Mouse (Mus musculus) myocyte (in vitro differentiated cells): ENCODE measurements at regions not wholly inside any gene's neighbourhood (a gene's known extent, or its start where the extent isn't known, plus 50 kb on each side); places are given as distances from the start of the nearest gene placed in this dataset.
A peak's percentile ranks its signal among the peaks of the same experiment; 100 is the strongest.

Source experiments
- H3K27me3 ChIP-seq: one replicate; pipeline ENCODE4 v1.6.1; 2011; ENCODE audit not compliant: control insufficient read depth, insufficient read depth, insufficient read length
- H3K36me3 ChIP-seq: one replicate; pipeline ENCODE4 v1.6.1; 2011; ENCODE audit not compliant: control insufficient read depth, insufficient read depth
- H3K4me2 ChIP-seq: one replicate; pipeline ENCODE4 v1.6.1; 2011; ENCODE audit warnings: low read depth, control low read depth
- H3K4me3 ChIP-seq: one replicate; pipeline ENCODE4 v1.5.1; 2011; ENCODE audit warnings: mild to moderate bottlenecking, control low read depth, moderate library complexity
- H3K79me2 ChIP-seq: one replicate; pipeline ENCODE4 v1.6.1; 2011; ENCODE audit not compliant: control insufficient read depth, insufficient read depth
- H3ac ChIP-seq: one replicate; pipeline ENCODE4 v1.6.1; 2011; ENCODE audit not compliant: control insufficient read depth, insufficient read length
- CEBPB ChIP-seq: IDR thresholded peaks from 2 replicates; pipeline ENCODE4 v1.6.1; 2011; ENCODE audit warnings: mild to moderate bottlenecking, moderate library complexity; ENCODE audit not compliant: poor library complexity, insufficient read depth, severe bottlenecking
- E2F4 ChIP-seq: IDR thresholded peaks from one replicate; pipeline ENCODE4 v1.6.1; 2011; ENCODE audit warnings: mild to moderate bottlenecking, control low read depth, moderate library complexity; ENCODE audit not compliant: insufficient read depth
- MAX ChIP-seq: IDR thresholded peaks from one replicate; pipeline ENCODE4 v1.6.1; 2011; ENCODE audit warnings: low read depth, mild to moderate bottlenecking, control low read depth
- MYOD1 ChIP-seq, 3 experiments: IDR thresholded peaks; one replicate each; pipeline ENCODE4 v1.6.1; 2011; ENCODE audit warnings: control low read depth in 2 of 3, low read depth in 2 of 3, mild to moderate bottlenecking in 2 of 3, moderate library complexity in 1 of 3; ENCODE audit not compliant: insufficient read length in 2 of 3, control insufficient read depth in 1 of 3
- MYOG ChIP-seq, 3 experiments: IDR thresholded peaks; one replicate each; pipeline ENCODE4 v1.6.1; 2011; ENCODE audit warnings: control low read depth in 2 of 3, low read depth in 2 of 3, mild to moderate bottlenecking in 2 of 3; ENCODE audit not compliant: insufficient read length in 2 of 3, control insufficient read depth in 1 of 3, insufficient read depth in 1 of 3
- POLR2A ChIP-seq: IDR thresholded peaks from one replicate; pipeline ENCODE4 v1.6.1; 2011; ENCODE audit warnings: low read depth, mild to moderate bottlenecking, control low read depth, moderate library complexity; ENCODE audit not compliant: insufficient read length
- POLR2AphosphoS2 ChIP-seq: IDR thresholded peaks from one replicate; pipeline ENCODE4 v1.6.1; 2011; ENCODE audit warnings: low read depth, control low read depth; ENCODE audit not compliant: insufficient read length
- REST ChIP-seq: IDR thresholded peaks from one replicate; pipeline ENCODE4 v1.6.1; 2011; ENCODE audit warnings: mild to moderate bottlenecking, control low read depth, moderate library complexity; ENCODE audit not compliant: insufficient read depth, insufficient read length
- SRF ChIP-seq: IDR thresholded peaks from one replicate; pipeline ENCODE4 v1.6.1; 2011; ENCODE audit warnings: low read depth; ENCODE audit not compliant: control insufficient read depth, insufficient read length
- TCF12 ChIP-seq: IDR thresholded peaks from one replicate; pipeline ENCODE4 v1.6.1; 2011; ENCODE audit warnings: mild to moderate bottlenecking, control low read depth; ENCODE audit not compliant: poor library complexity, insufficient read depth, severe bottlenecking
- TCF3 ChIP-seq: IDR thresholded peaks from one replicate; pipeline ENCODE4 v1.6.1; 2011; ENCODE audit warnings: low read depth, control low read depth; ENCODE audit not compliant: insufficient read length
- USF1 ChIP-seq: IDR thresholded peaks from one replicate; pipeline ENCODE4 v1.6.1; 2011; ENCODE audit warnings: low read depth, mild to moderate bottlenecking, control low read depth, moderate library complexity

GRCm38 (mm10) chr5:125843259-125843658, 311.7 kb downstream of the Tmem132b start:
- Histone ChIP-seq H3ac (no peak overlapping the region), H3K36me3 (no peaks in the 10 kb centered on the region), H3K4me3 (no peak overlapping the region), H3K27me3 (no peaks in the 10 kb centered on the region), H3K79me2 (no peaks in the 10 kb centered on the region), H3K4me2 (no peak overlapping the region)
- TF ChIP-seq USF1, result peak; percentile 16
- TF ChIP-seq REST, result no peak
- TF ChIP-seq MYOG (IDR thresholded peaks at IDR 0.05; ENCODE audit: control insufficient read depth in 1 of 3, insufficient read depth in 1 of 3, insufficient read length in 2 of 3, low read depth in 2 of 3), result no peak
- no peak for TF ChIP-seq E2F4

- no peak for TF ChIP-seq REST
- no peak for TF ChIP-seq POLR2AphosphoS2
- no peak for TF ChIP-seq MYOG (IDR thresholded peaks at IDR 0.05; ENCODE audit: control insufficient read depth in 1 of 3, insufficient read depth in 1 of 3, insufficient read length in 2 of 3, low read depth in 2 of 3)
- TF ChIP-seq E2F4, result no peak
- no peak for TF ChIP-seq MAX
- Histone ChIP-seq H3K4me3 (no peak overlapping the region), H3K79me2 (no peaks in the 10 kb centered on the region), H3K4me2 (no peak overlapping the region), H3K36me3 (no peaks in the 10 kb centered on the region), H3ac (no peak overlapping the region), H3K27me3 (no peaks in the 10 kb centered on the region)
Observed at GRCm38 (mm10) chr5:125849722-125850121, 318.1 kb downstream of the Tmem132b start.

GRCm38 (mm10) chr5:125876296-125876695, 344.7 kb downstream of the Tmem132b start:
- no peak overlapping the region for H3K4me2 ChIP-seq
- no peak overlapping the region for H3ac ChIP-seq

GRCm38 (mm10) chr5:125888840-125889239, 357.3 kb downstream of the Tmem132b start:
- Histone ChIP-seq H3K4me2 (no peak overlapping the region), H3K27me3 (no peaks in the 10 kb centered on the region), H3K36me3 (no peaks in the 10 kb centered on the region), H3ac (no peak overlapping the region), H3K79me2 (no peaks in the 10 kb centered on the region), H3K4me3 (no peak overlapping the region)
- TF ChIP-seq USF1 (no peak), MYOG (IDR thresholded peaks at IDR 0.05; ENCODE audit: control insufficient read depth in 1 of 3, insufficient read depth in 1 of 3, insufficient read length in 2 of 3, low read depth in 2 of 3) (no peak), TCF3 (no peak), E2F4 (no peak), MAX (no peak), SRF (no peak), POLR2AphosphoS2 (no peak), CEBPB (no peak), POLR2A (no peak), REST (no peak), MYOD1 (IDR thresholded peaks at IDR 0.05; ENCODE audit: control insufficient read depth in 1 of 3, insufficient read length in 2 of 3, low read depth in 2 of 3) (no peak), TCF12 (no peak)

More at GRCm38 (mm10) chr5:125876296-125876695, 344.7 kb downstream of the Tmem132b start:
- Histone ChIP-seq H3K27me3 (no peaks in the 10 kb centered on the region), H3K4me3 (no peak overlapping the region), H3K79me2 (no peaks in the 10 kb centered on the region), H3K36me3 (no peaks in the 10 kb centered on the region)
- TF ChIP-seq POLR2A (no peak), USF1 (no peak)

- Histone ChIP-seq H3K79me2 (no peaks in the 10 kb centered on the region), H3K36me3 (no peaks in the 10 kb centered on the region), H3ac (no peak overlapping the region), H3K4me2 (no peak overlapping the region), H3K27me3 (no peaks in the 10 kb centered on the region), H3K4me3 (no peak overlapping the region)
- TF ChIP-seq POLR2AphosphoS2, result no peak
- no peak for TF ChIP-seq TCF3
- TF ChIP-seq MYOG (IDR thresholded peaks at IDR 0.05; ENCODE audit: control insufficient read depth in 1 of 3, insufficient read depth in 1 of 3, insufficient read length in 2 of 3, low read depth in 2 of 3), result no peak
- TF ChIP-seq USF1, result no peak
Observed at GRCm38 (mm10) chr5:125893864-125894263, 362.3 kb downstream of the Tmem132b start.

- Histone ChIP-seq H3K4me2 (no peak overlapping the region), H3ac (no peak overlapping the region), H3K4me3 (no peak overlapping the region), H3K79me2 (no peaks in the 10 kb centered on the region), H3K36me3 (no peaks in the 10 kb centered on the region), H3K27me3 (no peaks in the 10 kb centered on the region)
- TF ChIP-seq MAX (no peak), POLR2A (no peak), TCF3 (no peak), SRF (no peak), REST (no peak), TCF12 (no peak), USF1 (no peak), E2F4 (no peak), MYOD1 (IDR thresholded peaks at IDR 0.05; ENCODE audit: control insufficient read depth in 1 of 3, insufficient read length in 2 of 3, low read depth in 2 of 3) (no peak), POLR2AphosphoS2 (no peak), MYOG (IDR thresholded peaks at IDR 0.05; ENCODE audit: control insufficient read depth in 1 of 3, insufficient read depth in 1 of 3, insufficient read length in 2 of 3, low read depth in 2 of 3) (no peak), CEBPB (no peak)
Observed at GRCm38 (mm10) chr5:125902038-125902437, 370.5 kb downstream of the Tmem132b start.
